Mouse (Mus musculus): ENCODE results near the gene Smad6. TPM values are rescaled to one million over a fixed set of nuclear protein-coding genes. Genes with fewer than 3 reads are reported as not detected.
A peak's percentile ranks its signal among the peaks of the same experiment; 100 is the strongest.

Smad6 gene
- 1.6 and 1.7 TPM in 2 replicates for polyA plus RNA-seq (2015; fragmentation: Nextera tagmentation; extraction: Ambion mirVana)

DNA sequence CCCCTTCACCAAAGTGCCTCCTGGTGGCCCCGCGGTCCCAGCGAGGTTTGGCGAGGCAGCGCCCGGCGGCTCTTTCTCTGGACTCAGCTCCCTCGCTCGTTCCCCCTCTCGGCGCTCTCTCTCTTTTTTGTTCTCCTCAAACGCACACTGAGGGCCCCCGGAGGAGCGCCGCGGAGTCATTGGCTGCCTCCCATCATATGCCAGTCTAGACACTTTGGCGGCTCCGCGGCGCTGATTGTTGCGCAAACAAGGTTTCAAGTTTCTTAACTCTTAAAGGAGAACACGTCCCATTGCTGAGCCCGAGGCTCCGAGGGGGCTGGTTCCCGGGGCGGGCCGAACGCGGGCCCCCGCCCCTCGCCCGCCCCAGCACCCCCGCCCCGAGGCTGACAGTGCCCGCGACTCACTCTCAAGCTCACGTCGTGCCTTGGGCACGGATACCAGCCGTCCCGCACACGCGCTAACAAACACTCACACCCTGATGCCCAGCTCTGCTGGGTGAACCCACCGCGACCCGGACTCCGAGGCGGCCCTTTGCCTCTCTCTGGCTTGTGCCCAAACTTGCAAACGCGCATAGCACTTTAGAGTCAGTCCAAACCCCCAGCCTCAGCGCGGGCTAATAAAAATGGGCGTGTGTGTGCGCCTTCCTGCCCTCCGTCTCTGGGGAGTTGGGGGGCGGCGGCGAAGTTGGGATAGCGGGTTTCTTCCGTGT lies at the start of gene Smad6:
Gene Smad6, minus strand, starts transcription at position 207 of the 709 bp plus-strand sequence.
- peak within 1 kb of the TSS; percentile 61 for H3K4me3 ChIP-seq
- peaks cover 66% of the 10 kb centered on the region for H3K4me1 ChIP-seq
- peak within 1 kb of the TSS; percentile 78 for H3K27ac ChIP-seq
- peak; percentile 69 for ATAC-seq
- H3K4me2 ChIP-seq = peak within 1 kb of the TSS; percentile 89
- peak within 1 kb of the TSS; percentile 88 for H3K9ac ChIP-seq
- WGBS = under 1% methylated on average over 60 of the region's 60 CpGs
- H3K9me3 ChIP-seq (replicated peaks) = no peaks in the 10 kb centered on the region
- peaks cover 54% of the 10 kb centered on the region for H3K27me3 ChIP-seq
- no peaks in the 10 kb centered on the region for H3K36me3 ChIP-seq (ENCODE audit: poor library complexity, severe bottlenecking)

DNA sequence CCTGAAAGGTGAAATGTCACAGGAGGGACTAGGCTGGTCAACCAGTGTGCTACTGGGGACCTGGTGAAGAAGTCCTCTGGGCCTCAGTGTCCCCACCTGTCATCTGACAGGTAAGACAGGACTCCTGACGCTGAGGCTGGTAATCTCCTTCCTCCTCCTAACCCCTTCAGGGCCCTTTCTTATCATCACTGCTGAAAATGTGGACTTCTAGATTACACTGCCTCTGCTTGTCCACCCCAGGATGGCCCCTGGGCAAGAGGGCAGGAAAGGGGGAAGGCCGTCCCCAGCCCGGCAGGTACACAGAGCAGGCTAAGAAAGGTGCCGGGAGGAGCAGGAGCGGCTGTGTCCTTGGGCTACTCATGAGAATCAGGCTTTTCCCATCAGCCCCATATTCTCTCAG lies 48.8 kb upstream of the Smad6 start:
- Histone ChIP-seq H3K9me3 (replicated peaks) (no peaks in the 10 kb centered on the region), H3K4me1 (peaks cover 9% of the 10 kb centered on the region), H3K9ac (no peak overlapping the region), H3K27me3 (no peaks in the 10 kb centered on the region), H3K36me3 (ENCODE audit: poor library complexity, severe bottlenecking) (no peaks in the 10 kb centered on the region), H3K4me2 (no peak overlapping the region), H3K27ac (no peak overlapping the region), H3K4me3 (no peak overlapping the region)
- ATAC-seq = no peak
- WGBS = 93% methylated on average over 5 of the region's 5 CpGs

DNA sequence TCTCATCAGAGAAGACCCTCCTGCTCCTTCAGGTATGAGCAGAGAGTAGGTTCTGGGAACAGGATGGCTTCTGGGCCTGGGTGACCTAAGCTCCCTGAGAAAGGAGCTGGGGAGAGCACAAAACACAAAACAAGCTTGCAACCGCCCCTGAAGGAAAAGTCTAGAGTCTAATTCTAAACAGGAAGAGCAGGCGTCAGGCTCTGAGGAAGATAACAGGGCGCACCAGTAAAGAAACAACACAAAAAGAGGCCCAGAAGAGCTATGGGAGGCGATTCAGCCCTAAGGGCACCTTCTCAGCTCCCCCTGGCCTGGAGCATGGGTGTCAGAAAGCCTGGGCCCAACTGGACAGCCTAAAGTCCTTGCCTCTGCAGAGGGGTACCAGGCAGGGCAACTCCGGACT lies 47.3 kb upstream of the Smad6 start:
- H3K27me3 ChIP-seq = no peaks in the 10 kb centered on the region
- no peak overlapping the region for H3K4me2 ChIP-seq
- no peaks in the 10 kb centered on the region for H3K36me3 ChIP-seq (ENCODE audit: poor library complexity, severe bottlenecking)
- no peak for ATAC-seq
- no peak overlapping the region for H3K27ac ChIP-seq
- peaks cover 9% of the 10 kb centered on the region for H3K4me1 ChIP-seq
- H3K4me3 ChIP-seq = no peak overlapping the region
- 79% methylated on average over 5 of the region's 5 CpGs for WGBS
- H3K9me3 ChIP-seq (replicated peaks) = no peaks in the 10 kb centered on the region
- no peak overlapping the region for H3K9ac ChIP-seq

DNA sequence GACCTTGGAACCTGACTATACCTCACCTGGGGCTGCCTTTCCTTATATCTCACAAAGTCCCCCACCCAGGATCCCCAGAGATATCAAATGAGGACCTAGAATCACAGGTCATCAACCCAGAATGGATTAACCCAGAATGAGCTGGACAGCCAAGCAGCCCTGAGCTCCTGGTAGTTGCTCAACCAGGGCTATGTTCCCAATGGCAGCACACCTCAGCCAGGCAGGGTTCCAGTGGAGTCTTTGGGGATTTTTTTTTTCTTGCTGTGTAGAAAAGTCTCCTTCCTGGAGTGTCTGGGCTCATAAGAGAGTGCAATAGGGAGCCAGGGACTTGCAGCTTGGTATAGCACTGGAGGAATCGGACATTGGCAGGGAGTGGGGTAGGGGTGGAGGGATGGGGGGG lies 46.7 kb upstream of the Smad6 start:
- Histone ChIP-seq H3K27me3 (no peaks in the 10 kb centered on the region), H3K4me1 (peaks cover 9% of the 10 kb centered on the region), H3K9me3 (replicated peaks) (no peaks in the 10 kb centered on the region), H3K9ac (no peak overlapping the region), H3K4me3 (no peak overlapping the region), H3K36me3 (ENCODE audit: poor library complexity, severe bottlenecking) (no peaks in the 10 kb centered on the region), H3K27ac (no peak overlapping the region), H3K4me2 (no peak overlapping the region)
- WGBS = 100% methylated on average over 1 of the region's 1 CpGs
- ATAC-seq = no peak

DNA sequence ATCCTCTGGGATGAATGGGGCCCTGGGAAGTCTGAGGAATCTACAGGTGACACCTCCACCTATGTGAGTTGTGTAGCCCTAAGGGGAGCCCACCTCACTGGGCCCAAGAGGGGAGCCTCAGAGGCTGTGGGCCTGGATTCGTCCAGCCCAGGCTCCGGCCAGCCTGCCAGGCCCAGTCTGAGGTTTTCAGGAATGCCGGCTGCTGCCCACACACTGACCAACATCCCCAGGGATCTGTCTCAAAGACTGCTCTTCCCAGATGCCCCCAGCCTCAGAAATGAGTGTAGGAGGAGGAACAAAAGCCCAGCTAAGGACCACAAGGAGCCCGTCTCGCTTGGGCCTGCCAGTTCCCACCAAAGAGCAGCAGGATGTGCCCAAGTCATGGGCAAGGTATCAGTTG lies 45.9 kb upstream of the Smad6 start:
- 92% methylated on average over 5 of the region's 5 CpGs for WGBS
- no peaks in the 10 kb centered on the region for H3K9me3 ChIP-seq (replicated peaks)
- no peaks in the 10 kb centered on the region for H3K36me3 ChIP-seq (ENCODE audit: poor library complexity, severe bottlenecking)
- no peak overlapping the region for H3K9ac ChIP-seq
- no peak overlapping the region for H3K4me3 ChIP-seq
- no peak overlapping the region for H3K4me2 ChIP-seq
- ATAC-seq = no peak
- no peaks in the 10 kb centered on the region for H3K27me3 ChIP-seq
- no peak overlapping the region for H3K27ac ChIP-seq
- peaks cover 9% of the 10 kb centered on the region for H3K4me1 ChIP-seq

DNA sequence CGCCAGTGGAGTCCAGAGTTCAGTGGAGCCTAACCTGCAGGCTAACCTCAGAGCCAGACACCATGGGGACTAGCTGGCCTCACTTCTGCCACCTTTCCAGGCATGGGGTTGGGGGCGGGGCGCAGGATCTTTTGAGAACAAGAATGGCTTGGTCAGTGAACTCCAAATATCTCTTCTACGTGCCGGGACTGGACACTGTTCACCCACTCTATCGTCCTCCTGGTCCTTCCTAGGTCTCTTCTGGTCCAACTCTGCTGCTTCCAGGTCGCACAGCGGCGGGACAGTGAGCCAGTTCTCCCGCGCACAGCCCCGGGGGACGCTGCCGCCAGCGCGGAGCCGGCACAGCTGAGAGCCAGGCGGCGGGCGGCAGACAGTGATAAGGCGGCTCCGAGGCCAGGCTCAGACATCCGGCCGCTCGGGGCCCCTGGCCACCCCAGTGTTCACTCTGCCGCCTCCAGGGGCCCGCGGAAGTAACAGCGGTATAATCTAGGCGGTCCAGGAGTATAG lies 38.2 kb upstream of the Smad6 start:
- Histone ChIP-seq H3K4me3 (peak overlapping the region; percentile 24), H3K4me1 (peaks cover 20% of the 10 kb centered on the region), H3K27ac (no peak overlapping the region), H3K9me3 (replicated peaks) (no peaks in the 10 kb centered on the region), H3K36me3 (ENCODE audit: poor library complexity, severe bottlenecking) (no peaks in the 10 kb centered on the region), H3K27me3 (peaks cover 25% of the 10 kb centered on the region), H3K4me2 (peak overlapping the region; percentile 56), H3K9ac (peak overlapping the region; percentile 53)
- 4% methylated on average over 30 of the region's 30 CpGs for WGBS
- ATAC-seq = no peak; the same call in 1 of the 2 replicates

DNA sequence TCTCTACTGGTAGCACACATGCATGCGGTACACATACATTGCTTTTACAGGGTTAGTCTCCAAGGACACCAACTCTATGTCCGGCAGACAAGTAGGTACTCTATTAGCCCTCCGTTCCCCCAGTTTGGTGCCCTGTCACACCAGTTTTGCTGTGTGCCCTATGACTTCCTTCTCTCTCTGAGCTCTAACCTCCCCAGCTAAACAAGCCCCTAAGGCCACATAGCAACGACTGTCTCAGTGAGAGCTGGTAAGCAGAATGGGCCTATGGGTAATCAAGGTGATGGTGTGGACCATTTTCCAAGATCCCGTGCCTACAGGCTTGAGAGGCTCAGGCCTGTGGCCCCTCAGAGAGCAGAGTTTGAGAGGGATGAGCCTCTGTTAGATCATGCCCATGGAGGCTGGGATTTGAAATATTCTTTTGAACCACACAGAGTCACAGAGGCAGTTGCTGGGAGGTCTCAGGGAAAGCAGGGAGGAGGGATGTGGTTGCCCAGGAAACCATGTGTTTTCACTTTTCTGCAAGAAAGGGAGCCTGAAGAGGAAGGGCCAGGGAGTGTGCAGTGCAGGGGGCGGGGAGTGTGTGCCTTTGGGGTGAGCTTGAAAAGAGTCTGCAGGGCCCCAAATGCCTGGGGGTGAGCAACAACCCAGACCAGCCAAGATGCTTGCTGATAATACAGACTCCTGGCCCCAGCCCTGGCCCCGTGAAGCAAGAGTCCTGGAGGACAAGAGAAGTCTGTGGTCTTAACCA lies 36.2 kb upstream of the Smad6 start:
- Histone ChIP-seq H3K9ac (peak overlapping the region; percentile 19; the same call in 1 of the 2 replicates), H3K4me2 (no peak overlapping the region), H3K27me3 (peaks cover 25% of the 10 kb centered on the region), H3K9me3 (replicated peaks) (no peaks in the 10 kb centered on the region), H3K4me3 (no peak overlapping the region), H3K4me1 (peaks cover 20% of the 10 kb centered on the region), H3K36me3 (ENCODE audit: poor library complexity, severe bottlenecking) (no peaks in the 10 kb centered on the region), H3K27ac (peak overlapping the region; percentile 42; the same call in 1 of the 2 replicates)
- ATAC-seq = peak; percentile 70
- WGBS = 46% methylated on average over 7 of the region's 7 CpGs

DNA sequence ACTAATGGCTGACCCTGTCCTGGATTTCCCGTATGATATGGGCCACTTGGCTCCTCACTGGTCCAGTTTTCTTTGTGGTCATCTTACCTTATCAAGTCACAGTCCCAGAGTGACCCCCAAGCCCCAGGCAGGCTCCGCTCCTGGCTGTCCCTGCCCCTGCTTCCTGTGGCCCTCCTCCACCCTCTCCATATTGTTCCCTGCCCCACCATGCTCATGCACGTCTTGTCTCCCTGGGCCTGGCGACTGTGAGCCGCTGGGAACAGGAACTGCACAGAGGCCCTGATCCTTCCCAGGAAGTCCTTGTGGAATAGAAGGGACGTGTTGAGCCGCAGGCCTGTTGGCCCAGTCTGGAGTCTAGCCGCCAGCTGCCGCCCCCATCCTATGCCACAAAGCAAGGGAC lies 33.3 kb upstream of the Smad6 start:
- no peaks in the 10 kb centered on the region for H3K9me3 ChIP-seq (replicated peaks)
- H3K4me3 ChIP-seq = no peak overlapping the region
- no peak overlapping the region for H3K27ac ChIP-seq
- H3K4me2 ChIP-seq = no peak overlapping the region
- peaks cover 10% of the 10 kb centered on the region for H3K27me3 ChIP-seq
- no peak overlapping the region for H3K9ac ChIP-seq
- H3K36me3 ChIP-seq (ENCODE audit: poor library complexity, severe bottlenecking) = no peaks in the 10 kb centered on the region
- 72% methylated on average over 9 of the region's 9 CpGs for WGBS
- ATAC-seq = no peak
- H3K4me1 ChIP-seq = peaks cover 18% of the 10 kb centered on the region

DNA sequence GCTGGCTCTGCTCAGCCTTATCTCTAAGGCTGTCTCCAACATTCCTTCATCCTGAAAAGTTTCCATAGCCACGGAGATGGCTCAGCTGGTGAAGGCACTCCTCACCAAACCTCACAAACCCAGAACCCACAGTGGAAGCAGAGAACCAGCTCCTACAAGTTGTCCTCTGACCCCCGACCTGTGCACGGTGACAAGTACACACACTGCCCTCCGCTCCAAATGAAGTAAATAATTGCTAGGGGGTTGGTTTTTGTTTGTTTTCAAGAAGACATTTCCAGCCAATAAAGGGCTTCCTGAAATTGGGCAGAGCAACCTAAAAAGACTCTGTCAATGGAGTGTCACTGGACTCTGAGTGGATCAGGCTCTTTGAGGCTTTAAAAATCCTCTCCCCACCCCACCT lies 31.9 kb upstream of the Smad6 start:
- WGBS = 65% methylated on average over 4 of the region's 4 CpGs
- no peaks in the 10 kb centered on the region for H3K36me3 ChIP-seq (ENCODE audit: poor library complexity, severe bottlenecking)
- H3K4me1 ChIP-seq = peaks cover 21% of the 10 kb centered on the region
- ATAC-seq = no peak
- H3K27me3 ChIP-seq = 0 out of 2 replicates have a peak, but pooled peaks cover 3% of the 10 kb centered on the region
- H3K4me2 ChIP-seq = no peak overlapping the region
- H3K4me3 ChIP-seq = no peak overlapping the region
- H3K9me3 ChIP-seq (replicated peaks) = no peaks in the 10 kb centered on the region
- no peak overlapping the region for H3K9ac ChIP-seq
- no peak overlapping the region for H3K27ac ChIP-seq

DNA sequence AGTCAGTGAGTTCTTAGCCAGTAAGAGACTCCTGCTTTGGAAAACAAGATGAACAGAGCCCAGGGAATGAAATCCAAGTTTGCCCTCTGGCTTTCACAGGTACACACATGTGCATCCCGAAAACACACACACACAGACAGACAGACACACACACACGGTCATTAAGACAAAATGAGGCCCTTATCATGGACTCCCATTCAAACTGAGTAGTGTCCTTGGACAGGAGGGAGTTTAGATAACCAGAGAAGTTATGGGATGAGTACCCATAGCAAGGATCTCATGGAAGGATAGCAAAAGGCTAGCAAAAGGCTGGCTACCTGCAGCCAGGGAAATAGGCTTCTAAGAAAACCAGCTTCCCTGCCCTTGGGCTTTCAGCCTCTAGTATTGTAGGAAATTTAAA lies 29.4 kb upstream of the Smad6 start:
- Histone ChIP-seq H3K4me3 (no peak overlapping the region), H3K27ac (no peak overlapping the region), H3K4me1 (peaks cover 11% of the 10 kb centered on the region), H3K9me3 (replicated peaks) (no peaks in the 10 kb centered on the region), H3K9ac (no peak overlapping the region), H3K36me3 (ENCODE audit: poor library complexity, severe bottlenecking) (no peaks in the 10 kb centered on the region), H3K27me3 (0 out of 2 replicates have a peak, but pooled peaks cover 3% of the 10 kb centered on the region), H3K4me2 (no peak overlapping the region)
- 89% methylated on average over 2 of the region's 2 CpGs for WGBS
- no peak for ATAC-seq

DNA sequence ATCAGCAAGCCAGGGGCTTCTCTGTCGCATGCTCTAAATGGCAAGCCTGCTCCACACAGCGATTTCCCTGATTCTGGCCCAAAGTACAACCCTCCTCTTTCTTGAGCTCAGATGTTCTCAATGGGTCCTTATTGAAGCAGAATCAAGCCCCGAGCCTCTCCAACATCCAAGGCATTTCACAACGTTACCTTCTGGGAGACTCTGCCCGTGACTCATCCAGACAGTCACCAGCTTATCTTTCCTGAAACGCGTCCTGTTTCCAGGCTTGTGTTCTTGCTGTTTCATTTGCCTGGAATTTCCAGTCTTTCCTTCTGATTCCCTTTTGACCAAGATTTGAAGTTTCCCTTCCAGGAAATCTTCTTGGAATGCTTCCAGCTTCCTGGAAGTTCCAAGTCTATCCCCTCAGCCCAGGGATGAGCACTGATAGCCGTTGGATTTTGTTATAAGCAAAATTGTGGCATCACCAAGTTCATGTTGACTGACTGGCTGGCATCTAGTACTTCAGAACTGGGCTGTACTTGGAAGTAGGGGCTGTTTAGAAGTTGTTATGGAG lies 28.7 kb upstream of the Smad6 start:
- WGBS = 50% methylated on average over 8 of the region's 8 CpGs
- H3K27me3 ChIP-seq = 0 out of 2 replicates have a peak, but pooled peaks cover 3% of the 10 kb centered on the region
- H3K4me1 ChIP-seq = peaks cover 11% of the 10 kb centered on the region
- H3K4me2 ChIP-seq = peak overlapping the region; percentile 66
- no peak for ATAC-seq
- H3K9ac ChIP-seq = 0 out of 2 replicates have a peak overlapping the region, but pooled peaks have one; percentile 53
- no peaks in the 10 kb centered on the region for H3K9me3 ChIP-seq (replicated peaks)
- no peak overlapping the region for H3K4me3 ChIP-seq
- H3K36me3 ChIP-seq (ENCODE audit: poor library complexity, severe bottlenecking) = no peaks in the 10 kb centered on the region
- no peak overlapping the region for H3K27ac ChIP-seq
